Mouse (Mus musculus) skeletal muscle tissue, adult 2 months (tissue): Measurements from ENCODE around the gene Olfr346.

ENCODE experiments used
- DNase-seq: peaks from one replicate; pipeline ENCODE4 v3.0.0-alpha.2; 2012; ENCODE audit warnings: low read depth, low spot score

Gene Olfr346

GRCm38 (mm10) chr2:36685488-36685887 is at the start of gene Olfr346:
Gene Olfr346, plus strand, starts transcription at chr2:36685788.
- no peak for DNase-seq

GRCm38 (mm10) chr2:36639741-36640140 is 45.8 kb upstream of the Olfr346 start, which contains the start of gene Olfr345:
Gene Olfr345, plus strand, starts transcription at chr2:36640041.
- DNase-seq, result no peak

- DNase-seq, result no peak
These were observed 46.0 kb downstream of the Olfr346 start, which contains the start of gene Olfr347 for GRCm38 (mm10) chr2:36731602-36732001. Gene Olfr347, plus strand, starts transcription at chr2:36731902.

GRCm38 (mm10) chr2:36736226-36736625 is 50.6 kb downstream of the Olfr346 start:
- no peak for DNase-seq
